Mouse (Mus musculus) hindbrain, embryonic 12.5 days (tissue): ENCODE data around the gene Tut1. TPM values are rescaled to one million over a fixed set of nuclear protein-coding genes. Genes with fewer than 3 reads are reported as not detected.
"Not testable (repeated sequence)": the region's sequence is repeated elsewhere in the genome, so short reads cannot be mapped to it uniquely, and the experiment has no call there.

Experiments used
- ATAC-seq: fragments of 200-750 bp; cut with Nextera tagmentation; 2 replicates; pipeline ENCODE4 v1.8.0; 2017; ENCODE audit warnings: moderate TSS enrichment; ENCODE audit not compliant: low FRiP score
- H3K27ac ChIP-seq: fragments of 300-500 bp; sonication (generic); 2 replicates; pipeline ENCODE4 v1.5.1; 2016; ENCODE audit warnings: mild to moderate bottlenecking
- H3K27me3 ChIP-seq: fragments of 300-500 bp; sonication (generic); 2 replicates; pipeline ENCODE4 v1.6.1; 2016; ENCODE audit warnings: mild to moderate bottlenecking
- H3K36me3 ChIP-seq: fragments of 300-500 bp; sonication (generic); 2 replicates; pipeline ENCODE4 v1.6.1; 2016; ENCODE audit warnings: mild to moderate bottlenecking
- H3K4me1 ChIP-seq: fragments of 300-500 bp; sonication (generic); 2 replicates; pipeline ENCODE4 v1.6.1; 2016
- H3K4me2 ChIP-seq: fragments of 300-500 bp; sonication (generic); replicated peaks from 2 replicates; pipeline ENCODE4 v1.6.1; 2016; ENCODE audit warnings: mild to moderate bottlenecking
- H3K4me3 ChIP-seq: fragments of 300-500 bp; sonication (generic); 2 replicates; pipeline ENCODE4 v1.5.1; 2016; ENCODE audit warnings: mild to moderate bottlenecking
- H3K9ac ChIP-seq: fragments of 300-500 bp; sonication (generic); 2 replicates; pipeline ENCODE4 v1.6.1; 2016; ENCODE audit warnings: mild to moderate bottlenecking, moderate library complexity
- H3K9me3 ChIP-seq: fragments of 300-500 bp; sonication (generic); replicated peaks from 2 replicates; pipeline ENCODE4 v1.6.1; 2016; ENCODE audit warnings: mild to moderate bottlenecking
- whole genome bisulfite sequencing: fragments of 180-500 bp; shearing (Covaris S2); methylation state at CpG from one replicate; pipeline ENCODE4 v1.1.7; 2016; 5-methylcytosine and 5-hydroxymethylcytosine counted together
- polyA plus RNA-seq: library from polyadenylated mRNA; unstranded; fragments of >200 nt; fragmentation: Nextera tagmentation; extraction: Ambion mirVana; gene quantifications from 2 replicates; pipeline ENCODE4 v1.2.1, GENCODE M21; 2016

Tut1 gene
- polyA plus RNA-seq, 1 experiment from 2014 or later: 32.3 TPM

GRCm38 (mm10) chr19:8967893-8968292 lies 14.2 kb downstream of the Tut1 start:
- H3K36me3 ChIP-seq: peaks cover 74% of the 10 kb centered on the region
- H3K27ac ChIP-seq: peak overlapping the region; percentile 81; the same call in 1 of the 2 replicates
- no peaks in the 10 kb centered on the region for H3K9me3 ChIP-seq
- peaks cover 27% of the 10 kb centered on the region for H3K4me1 ChIP-seq
- H3K9ac ChIP-seq: peak overlapping the region; percentile 82
- peak overlapping the region; percentile 66 for H3K4me3 ChIP-seq
- WGBS: 7% methylated on average over 9 of the region's 9 CpGs
- no peak for ATAC-seq
- peak overlapping the region; percentile 87 for H3K4me2 ChIP-seq
- H3K27me3 ChIP-seq: no peaks in the 10 kb centered on the region

- peaks cover 84% of the 10 kb centered on the region for H3K36me3 ChIP-seq
- 96% methylated on average over 8 of the region's 8 CpGs for WGBS
- not testable (repeated sequence) for ATAC-seq
Observed at GRCm38 (mm10) chr19:8972491-8972890, 18.8 kb downstream of the Tut1 start.

GRCm38 (mm10) chr19:8974638-8975037 lies 21.0 kb downstream of the Tut1 start:
- H3K27me3 ChIP-seq: no peaks in the 10 kb centered on the region
- ATAC-seq: no peak
- H3K27ac ChIP-seq: no peak overlapping the region
- peaks cover 93% of the 10 kb centered on the region for H3K36me3 ChIP-seq
- H3K4me2 ChIP-seq: no peak overlapping the region
- no peaks in the 10 kb centered on the region for H3K4me1 ChIP-seq
- 95% methylated on average over 1 of the region's 1 CpGs for WGBS
- no peak overlapping the region for H3K4me3 ChIP-seq
- H3K9me3 ChIP-seq: no peaks in the 10 kb centered on the region
- no peak overlapping the region for H3K9ac ChIP-seq

More at GRCm38 (mm10) chr19:8972491-8972890, 18.8 kb downstream of the Tut1 start:
- not testable (repeated sequence) for H3K27ac ChIP-seq, H3K9me3 ChIP-seq, H3K9ac ChIP-seq, H3K4me2 ChIP-seq, H3K27me3 ChIP-seq, H3K4me3 ChIP-seq
- peaks cover 12% of the 10 kb centered on the region for H3K4me1 ChIP-seq

- no peak overlapping the region for H3K9ac ChIP-seq
- 99% methylated on average over 2 of the region's 2 CpGs for WGBS
- H3K27me3 ChIP-seq: no peaks in the 10 kb centered on the region
- no peaks in the 10 kb centered on the region for H3K9me3 ChIP-seq
- H3K4me2 ChIP-seq: no peak overlapping the region
- no peak for ATAC-seq
- H3K27ac ChIP-seq: no peak overlapping the region
- H3K4me1 ChIP-seq: no peaks in the 10 kb centered on the region
- H3K4me3 ChIP-seq: no peak overlapping the region
- H3K36me3 ChIP-seq: peaks cover 93% of the 10 kb centered on the region
Observed at GRCm38 (mm10) chr19:8975491-8975890, 21.8 kb downstream of the Tut1 start.

GRCm38 (mm10) chr19:8976535-8976934 lies 22.9 kb downstream of the Tut1 start:
- 49% methylated on average over 3 of the region's 3 CpGs for WGBS
- Histone ChIP-seq H3K4me2 (no peak overlapping the region), H3K9ac (no peak overlapping the region), H3K27me3 (no peaks in the 10 kb centered on the region), H3K9me3 (no peaks in the 10 kb centered on the region), H3K27ac (no peak overlapping the region), H3K4me3 (no peak overlapping the region), H3K4me1 (no peaks in the 10 kb centered on the region), H3K36me3 (peaks cover 89% of the 10 kb centered on the region)
- ATAC-seq: peak; percentile 68; the same call in 1 of the 2 replicates

GRCm38 (mm10) chr19:8980771-8981170 lies 27.1 kb downstream of the Tut1 start:
- Histone ChIP-seq H3K4me3 (no peak overlapping the region), H3K9ac (no peak overlapping the region), H3K27me3 (no peaks in the 10 kb centered on the region), H3K9me3 (no peaks in the 10 kb centered on the region), H3K36me3 (peaks cover 47% of the 10 kb centered on the region), H3K4me2 (no peak overlapping the region), H3K4me1 (peaks cover 31% of the 10 kb centered on the region), H3K27ac (no peak overlapping the region)
- 56% methylated on average over 5 of the region's 5 CpGs for WGBS
- ATAC-seq: no peak

- Histone ChIP-seq H3K4me1 (peaks cover 31% of the 10 kb centered on the region), H3K9ac (no peak overlapping the region), H3K4me3 (no peak overlapping the region), H3K27me3 (no peaks in the 10 kb centered on the region), H3K27ac (no peak overlapping the region), H3K36me3 (peaks cover 42% of the 10 kb centered on the region), H3K4me2 (no peak overlapping the region), H3K9me3 (no peaks in the 10 kb centered on the region)
- ATAC-seq: no peak
- 87% methylated on average over 2 of the region's 2 CpGs for WGBS
Observed at GRCm38 (mm10) chr19:8981450-8982168, 28.0 kb downstream of the Tut1 start.

- H3K27ac ChIP-seq: no peak overlapping the region
- H3K36me3 ChIP-seq: peaks cover 34% of the 10 kb centered on the region
- no peaks in the 10 kb centered on the region for H3K9me3 ChIP-seq
- ATAC-seq: no peak
- H3K4me3 ChIP-seq: no peak overlapping the region
- H3K27me3 ChIP-seq: peaks cover 4% of the 10 kb centered on the region
- H3K4me2 ChIP-seq: no peak overlapping the region
- peaks cover 31% of the 10 kb centered on the region for H3K4me1 ChIP-seq
- no peak overlapping the region for H3K9ac ChIP-seq
- 55% methylated on average over 5 of the region's 5 CpGs for WGBS
Observed at GRCm38 (mm10) chr19:8982303-8983149, 28.9 kb downstream of the Tut1 start.

- peaks cover 28% of the 10 kb centered on the region for H3K36me3 ChIP-seq
- no peak for ATAC-seq
- H3K9ac ChIP-seq: no peak overlapping the region
- H3K27me3 ChIP-seq: peaks cover 10% of the 10 kb centered on the region
- 0 out of 2 replicates have a peak overlapping the region, but pooled peaks have one; percentile 64 for H3K27ac ChIP-seq
- no peak overlapping the region for H3K4me2 ChIP-seq
- H3K4me1 ChIP-seq: peaks cover 34% of the 10 kb centered on the region
- no peak overlapping the region for H3K4me3 ChIP-seq
- no peaks in the 10 kb centered on the region for H3K9me3 ChIP-seq
- WGBS: 45% methylated on average over 4 of the region's 4 CpGs
Observed at GRCm38 (mm10) chr19:8983150-8983650, 29.6 kb downstream of the Tut1 start.

GRCm38 (mm10) chr19:8984255-8984868 lies 30.7 kb downstream of the Tut1 start:
- Histone ChIP-seq H3K9me3 (no peaks in the 10 kb centered on the region), H3K4me2 (peak overlapping the region; percentile 38), H3K4me1 (peaks cover 46% of the 10 kb centered on the region), H3K4me3 (no peak overlapping the region), H3K9ac (no peak overlapping the region; the same call in 1 of the 2 replicates), H3K36me3 (peaks cover 16% of the 10 kb centered on the region), H3K27ac (peak overlapping the region; percentile 64), H3K27me3 (peaks cover 22% of the 10 kb centered on the region)
- ATAC-seq: peak; percentile 83
- WGBS: 6% methylated on average over 7 of the region's 7 CpGs

GRCm38 (mm10) chr19:8985891-8986290 lies 32.2 kb downstream of the Tut1 start:
- no peak overlapping the region for H3K4me2 ChIP-seq
- H3K9ac ChIP-seq: no peak overlapping the region
- peaks cover 61% of the 10 kb centered on the region for H3K4me1 ChIP-seq
- peaks cover 37% of the 10 kb centered on the region for H3K27me3 ChIP-seq
- H3K27ac ChIP-seq: no peak overlapping the region
- H3K9me3 ChIP-seq: no peaks in the 10 kb centered on the region
- no peak overlapping the region for H3K4me3 ChIP-seq
- 73% methylated on average over 5 of the region's 5 CpGs for WGBS
- H3K36me3 ChIP-seq: peaks cover 3% of the 10 kb centered on the region; the same call in 1 of the 2 replicates
- no peak for ATAC-seq

- no peak overlapping the region for H3K4me3 ChIP-seq
- no peak overlapping the region for H3K4me2 ChIP-seq
- H3K27me3 ChIP-seq: peaks cover 47% of the 10 kb centered on the region
- H3K36me3 ChIP-seq: no peaks in the 10 kb centered on the region
- 58% methylated on average over 2 of the region's 2 CpGs for WGBS
- H3K9ac ChIP-seq: no peak overlapping the region
- H3K27ac ChIP-seq: no peak overlapping the region
- peaks cover 61% of the 10 kb centered on the region for H3K4me1 ChIP-seq
- no peaks in the 10 kb centered on the region for H3K9me3 ChIP-seq
- no peak for ATAC-seq
Observed at GRCm38 (mm10) chr19:8987816-8988215, 34.2 kb downstream of the Tut1 start.
